10 mouse cellular contexts compared by ENCODE assay signal in genomic region chr10:93272986-93273982, GRCm38 (mm10). TPM values are rescaled to one million over a fixed set of nuclear protein-coding genes. Genes with fewer than 3 reads are reported as not detected.
DNase-seq lines count a peak whose midpoint lies in the region; ATAC-seq and TF ChIP-seq lines count a peak whose summit lies in the region.
"Had no signal": no experiment of that assay in that cellular context is flagged by ENCODE, and none has a peak within 500 bp of the region (broad histone marks: within the 10 kb centered on the region; RNA-seq: fewer than 3 reads in every experiment).

No protein-coding gene starts in this region.

- ATAC-seq in liver, postnatal 0 days: peak; percentile 36
- ATAC-seq in liver, embryonic 11.5 days (replicated peaks; ENCODE audit: low FRiP score): no peak
- ATAC-seq in inflammation-experienced regulatory T-cells, adult 6 months: peak; percentile 88

- 0 out of 2 replicates have a peak, but pooled peaks cover 5% of the 10 kb centered on the region for H3K4me1 ChIP-seq in liver, postnatal 0 days (ENCODE audit: insufficient read depth)
- H3K4me1 ChIP-seq in liver, embryonic 11.5 days (replicated peaks; ENCODE audit: control insufficient read depth, insufficient read depth, low read length): peaks cover 8% of the 10 kb centered on the region; the same call in 1 of the 2 replicates

- H3K27me3 ChIP-seq in liver, postnatal 0 days (ENCODE audit: insufficient read depth, low read length): no peaks in the 10 kb centered on the region
- H3K27me3 ChIP-seq in liver, embryonic 11.5 days (replicated peaks; ENCODE audit: control insufficient read depth, insufficient read depth, low read length): no peaks in the 10 kb centered on the region
- H3K27me3 ChIP-seq: lung, embryonic 15.5 days; stomach, embryonic 15.5 days had no signal

- peak; percentile 44; the same call in 1 of the 2 replicates for TF ChIP-seq CTCF in liver, postnatal 0 days (IDR thresholded peaks at IDR 0.05; ENCODE audit: low read depth)

- no peak overlapping the region for H3K9ac ChIP-seq in liver, postnatal 0 days (replicated peaks)
- H3K9ac ChIP-seq in liver, embryonic 11.5 days (ENCODE audit: low read depth, low read length): no peak overlapping the region
- H3K9ac ChIP-seq: lung, embryonic 15.5 days; stomach, embryonic 15.5 days had no signal

- WGBS in liver, postnatal 0 days (ENCODE audit: insufficient replicate concordance): 72% methylated on average over 14 of the region's 14 CpGs
- 79% methylated on average over 14 of the region's 14 CpGs for WGBS in liver, embryonic 11.5 days

- H3K36me3 ChIP-seq in liver, postnatal 0 days (replicated peaks; ENCODE audit: insufficient read depth, low read length): no peaks in the 10 kb centered on the region
- no peaks in the 10 kb centered on the region for H3K36me3 ChIP-seq in liver, embryonic 11.5 days (ENCODE audit: control insufficient read depth, insufficient read depth, low read length)
- H3K36me3 ChIP-seq: lung, embryonic 15.5 days; stomach, embryonic 15.5 days had no signal

- H3K9me3 ChIP-seq in liver, postnatal 0 days (ENCODE audit: low read length): no peaks in the 10 kb centered on the region
- no peaks in the 10 kb centered on the region for H3K9me3 ChIP-seq in liver, embryonic 11.5 days (ENCODE audit: control insufficient read depth, low read length)
- H3K9me3 ChIP-seq: lung, embryonic 15.5 days; stomach, embryonic 15.5 days had no signal

- H3K4me3 ChIP-seq in liver, postnatal 0 days (ENCODE audit: low read depth, low read length): no peak overlapping the region
- H3K4me3 ChIP-seq in liver, embryonic 11.5 days (ENCODE audit: low read depth, low read length): no peak overlapping the region
- H3K4me3 ChIP-seq: lung, embryonic 15.5 days; stomach, embryonic 15.5 days had no signal

- TF ChIP-seq EP300 in liver, postnatal 0 days (IDR thresholded peaks at IDR 0.05; ENCODE audit: low read depth): no peak

- H3K27ac ChIP-seq in liver, postnatal 0 days (ENCODE audit: low read depth): no peak overlapping the region
- H3K27ac ChIP-seq in liver, embryonic 11.5 days (ENCODE audit: low read depth, low read length): no peak overlapping the region
- H3K27ac ChIP-seq: lung, embryonic 15.5 days had no signal

- DNase-seq in cerebellum, postnatal 25 days: peak; percentile 61 to 74
- no peak for DNase-seq in cerebellum, adult 8-10 months
- DNase-seq in liver, postnatal 0 days: no peak
- no peak for DNase-seq in liver, embryonic 11.5 days (ENCODE audit: low spot score)
- DNase-seq in natural killer cell, adult 2 months (ENCODE audit: low spot score in 2 of 2): peak; percentile 16 to 24
- DNase-seq in adrenal gland, adult 8-10 months: no peak
- DNase-seq in ovary, postnatal 36 days (ENCODE audit: low spot score): no peak

- no peak overlapping the region for H3K4me2 ChIP-seq in liver, postnatal 0 days (ENCODE audit: low read depth, low read length)
- no peak overlapping the region for H3K4me2 ChIP-seq in liver, embryonic 11.5 days
- H3K4me2 ChIP-seq: lung, embryonic 15.5 days; stomach, embryonic 15.5 days had no signal

RNA-seq across cellular contexts. Expression of gene Elk3, which starts 37.7 kb away (rescaled TPM):
- polyA plus RNA-seq in liver, postnatal 0 days (2015; fragmentation: Nextera tagmentation; extraction: Ambion mirVana): 6.2 and 7.9 TPM in 2 replicates
- polyA plus RNA-seq in liver, embryonic 11.5 days (2014; fragmentation: Nextera tagmentation; extraction: Ambion mirVana): 15.9 and 17.6 TPM in 2 replicates
- 10 to 100 TPM; 36.0 to 50.7 (median 38.6) TPM for polyA plus RNA-seq in inflammation-experienced regulatory T-cells, adult 6 months (2017; shearing (Covaris generic))
- 10 to 100 TPM; 32.3 to 51.1 (median 46.1) TPM for total RNA-seq in adrenal gland, adult 8-10 months (2022)

Comparison
In these comparisons a context has a peak if more than half of its experiments do, and no peak if none do; other contexts are left out.
1. DNase-seq: peak in cerebellum, postnatal 25 days (2 of 2) and natural killer cell, adult 2 months (2 of 2); none in cerebellum, adult 8-10 months (single experiment), liver, postnatal 0 days (single experiment), liver, embryonic 11.5 days (single experiment), adrenal gland, adult 8-10 months (single experiment) and ovary, postnatal 36 days (single experiment).